Mouse (Mus musculus): ENCODE results near the gene Tap2. TPM values are rescaled to one million over a fixed set of nuclear protein-coding genes. Genes with fewer than 3 reads are reported as not detected.
"Not testable (repeated sequence)": the region's sequence is repeated elsewhere in the genome, so short reads cannot be mapped to it uniquely, and the experiment has no call there.

Gene Tap2
- total RNA-seq, 2 experiments from 2014 or later = 6.5 to 7.0 TPM

DNA sequence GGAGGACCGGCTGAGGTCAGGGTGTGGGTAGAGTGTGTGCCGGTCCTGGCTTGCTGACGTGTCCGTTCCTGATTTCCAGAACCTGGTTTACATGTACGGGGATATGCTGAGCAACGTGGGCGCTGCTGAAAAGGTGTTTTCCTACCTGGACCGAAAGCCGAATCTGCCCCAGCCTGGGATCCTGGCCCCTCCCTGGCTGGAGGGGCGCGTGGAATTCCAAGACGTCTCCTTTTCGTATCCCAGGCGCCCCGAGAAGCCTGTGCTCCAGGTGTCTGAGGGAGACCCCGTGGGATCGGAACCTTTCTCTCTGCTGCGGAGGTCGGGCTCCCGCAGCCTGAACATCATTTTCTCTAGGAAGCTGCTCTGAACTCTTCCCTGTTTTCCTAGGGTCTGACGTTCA, 10.6 kb downstream of the Tap2 start:
- no peak for DNase-seq

- DNase-seq = no peak
These were observed 11.8 kb downstream of the Tap2 start for GRCm38 (mm10) chr17:34215176-34215575.

DNA sequence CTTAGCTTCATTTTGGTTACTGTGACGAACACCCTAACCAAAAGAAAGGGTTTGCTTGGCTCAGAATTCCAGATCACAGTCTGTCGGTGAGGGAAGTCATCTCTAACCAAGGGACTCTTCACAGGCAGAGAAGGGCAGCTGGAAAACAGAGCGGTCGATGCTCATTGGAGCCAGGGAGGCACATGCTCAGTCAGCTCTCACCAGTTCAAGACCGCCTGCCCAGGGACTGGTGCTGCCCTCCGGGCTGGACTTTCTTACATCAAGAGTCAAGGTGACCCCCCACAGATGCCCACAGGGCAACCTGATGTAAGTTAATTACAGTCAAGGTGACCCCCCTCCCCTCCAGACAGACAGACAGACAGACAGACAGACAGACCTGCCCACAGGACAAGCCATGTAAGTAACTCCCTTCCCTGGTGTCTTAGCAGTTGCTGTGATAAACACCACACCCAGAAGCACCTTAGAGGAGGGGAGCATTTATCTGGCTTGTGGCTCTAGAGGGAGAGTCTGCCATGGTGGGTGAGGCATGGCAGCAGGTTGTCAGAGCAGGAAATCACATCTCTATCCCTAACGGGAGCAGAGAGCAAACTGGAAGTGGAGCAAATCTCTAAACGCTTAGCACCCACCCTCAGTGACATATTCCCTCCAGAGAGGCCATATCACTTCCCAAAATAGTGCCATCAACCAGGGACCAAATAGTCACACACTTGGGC, 14.0 kb downstream of the Tap2 start:
- DNase-seq = no peak

GRCm38 (mm10) chr17:34217986-34218385, 14.7 kb downstream of the Tap2 start:
- DNase-seq = no peak

GRCm38 (mm10) chr17:34218675-34219074, 15.3 kb downstream of the Tap2 start:
- peak; percentile 60 for DNase-seq

DNA sequence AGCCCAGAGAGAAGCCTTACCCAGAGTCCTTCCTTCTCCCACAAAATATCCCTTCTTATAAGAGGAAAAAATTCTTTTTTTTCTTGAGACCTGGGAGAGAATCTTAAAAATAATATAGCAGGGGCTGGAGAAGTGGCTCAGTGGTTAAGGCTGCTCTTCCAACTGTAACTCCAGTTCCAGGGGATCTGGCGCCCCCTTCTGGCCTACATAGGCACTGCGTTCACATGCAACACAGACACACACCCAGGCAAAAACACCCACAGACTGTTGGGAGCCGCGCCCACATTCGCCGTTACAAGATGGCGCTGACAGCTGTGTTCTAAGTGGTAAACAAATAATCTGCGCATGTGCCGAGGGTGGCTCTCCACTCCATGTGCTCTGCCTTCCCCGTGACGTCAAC, 15.8 kb downstream of the Tap2 start:
- DNase-seq = peak; percentile 70

- DNase-seq = not testable (repeated sequence)
These were observed 16.5 kb downstream of the Tap2 start for GRCm38 (mm10) chr17:34219801-34220200.

DNA sequence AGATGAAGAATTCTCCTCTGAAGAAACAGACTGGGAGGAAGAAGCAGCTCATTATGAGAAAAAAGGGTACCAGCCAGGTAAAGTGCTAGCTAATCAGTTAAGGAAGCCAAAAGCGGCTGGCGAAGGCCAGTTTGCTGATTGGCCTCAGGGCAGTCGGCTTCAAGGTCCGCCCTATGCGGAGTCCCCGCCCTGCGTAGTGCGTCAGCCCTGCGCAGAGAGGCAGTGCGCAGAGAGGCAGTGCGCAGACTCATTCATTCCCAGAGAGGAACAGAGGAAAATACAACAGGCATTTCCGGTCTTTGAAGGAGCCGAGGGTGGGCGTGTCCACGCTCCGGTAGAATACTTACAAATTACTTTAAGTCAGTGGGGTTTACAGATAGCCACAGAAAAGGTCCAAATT, 17.1 kb downstream of the Tap2 start:
- not testable (repeated sequence) for DNase-seq

DNA sequence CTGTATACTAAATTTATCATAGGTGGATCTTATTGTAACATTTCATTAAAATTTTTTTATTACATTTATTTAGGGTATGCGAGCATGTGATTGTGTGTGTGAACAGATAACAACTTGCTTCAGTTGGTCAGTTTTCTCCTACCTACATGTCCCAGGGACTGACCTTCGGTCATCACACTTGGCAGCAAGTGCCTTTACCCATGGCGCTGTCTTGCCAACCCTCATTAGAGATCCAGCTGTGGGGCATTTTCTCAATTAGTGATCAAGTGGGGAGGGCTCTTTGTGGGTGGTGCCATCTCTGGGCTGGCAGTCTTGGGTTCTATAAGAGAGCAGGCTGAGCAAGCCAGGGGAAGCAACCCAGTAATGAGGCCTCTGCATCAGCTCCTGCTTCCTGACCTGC, 21.5 kb downstream of the Tap2 start:
- no peak for DNase-seq

DNA sequence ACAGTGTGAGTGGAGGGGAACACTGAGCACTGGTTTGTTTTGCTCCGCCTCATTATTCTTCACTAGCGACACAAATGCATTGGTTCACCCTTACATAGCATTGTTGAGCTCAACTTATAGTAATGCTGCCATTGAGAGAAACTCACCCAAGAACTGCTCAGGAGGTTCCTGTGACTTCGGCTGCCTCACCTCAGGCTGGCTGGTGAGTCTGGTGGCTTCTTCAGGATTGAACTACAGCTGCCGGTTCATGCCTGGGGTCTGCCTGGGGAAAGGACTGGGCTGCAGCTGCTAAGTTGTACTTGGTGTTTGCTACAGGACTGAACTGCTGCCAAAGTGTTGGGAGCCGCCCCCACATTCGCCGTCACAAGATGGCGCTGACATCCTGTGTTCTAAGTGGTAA, 22.1 kb downstream of the Tap2 start:
- no peak for DNase-seq

DNA sequence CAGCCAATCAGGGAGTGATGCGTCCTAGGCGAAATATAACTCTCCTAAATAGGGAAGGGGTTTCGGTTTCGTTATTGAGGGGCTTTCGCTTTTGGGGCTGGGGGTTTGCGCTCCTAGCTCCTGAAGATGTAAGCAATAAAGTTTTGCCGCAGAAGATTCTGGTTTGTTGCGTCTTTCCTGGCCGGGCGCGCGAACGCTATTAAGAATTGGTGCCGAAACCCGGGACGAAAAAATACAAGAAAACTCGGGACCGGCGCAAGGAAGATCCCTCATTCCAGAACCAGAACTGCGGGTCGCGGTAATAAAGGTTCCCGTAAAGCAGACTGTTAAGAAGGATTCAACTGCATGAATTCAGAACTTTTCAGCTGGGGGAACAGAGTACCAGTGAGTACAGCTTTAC, 22.6 kb downstream of the Tap2 start:
- not testable (repeated sequence) for DNase-seq

GRCm38 (mm10) chr17:34230971-34231370, 27.6 kb downstream of the Tap2 start:
- DNase-seq = not testable (repeated sequence)

- not testable (repeated sequence) for DNase-seq
These were observed 28.7 kb downstream of the Tap2 start for GRCm38 (mm10) chr17:34232021-34232420.

DNA sequence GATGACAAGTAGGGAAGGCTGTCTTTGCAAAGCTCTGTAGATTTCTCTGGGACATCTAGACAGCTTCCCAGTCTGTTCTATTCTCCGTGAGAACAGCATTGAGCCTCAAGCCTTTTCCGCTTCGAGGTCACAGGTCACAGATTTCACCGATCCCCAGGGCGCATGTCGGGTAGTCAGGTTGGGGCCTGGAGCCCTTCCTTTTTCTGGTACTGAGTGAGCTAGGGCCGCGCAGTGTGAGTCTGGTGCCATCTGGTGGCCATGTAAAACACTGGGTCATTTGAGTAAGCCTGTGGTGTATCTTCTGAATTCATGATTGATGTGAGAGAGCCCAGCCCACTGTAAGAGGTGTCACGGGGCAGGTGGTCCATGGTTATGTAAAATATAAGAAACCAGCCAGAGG, 31.6 kb downstream of the Tap2 start:
- DNase-seq = peak; percentile 76

DNA sequence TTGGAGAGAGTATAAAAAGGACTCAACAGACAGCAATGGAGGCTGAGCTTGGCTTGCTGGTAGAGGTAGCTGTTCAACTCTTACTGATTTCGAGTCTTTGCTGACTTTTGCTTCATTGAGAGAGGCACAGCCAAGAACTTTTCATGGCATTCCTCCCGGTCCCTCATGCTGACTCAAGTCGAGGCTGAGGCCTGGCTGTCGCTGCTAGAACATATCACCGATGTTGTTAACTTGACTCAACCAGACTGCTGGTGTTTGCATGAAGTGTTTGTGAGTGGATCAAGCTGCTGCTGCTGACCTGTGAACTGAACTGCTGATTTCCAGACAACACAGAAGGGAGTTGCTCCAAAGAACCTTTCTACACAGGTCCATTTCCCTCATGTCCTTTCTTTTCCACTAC, 33.4 kb downstream of the Tap2 start:
- no peak for DNase-seq

DNA sequence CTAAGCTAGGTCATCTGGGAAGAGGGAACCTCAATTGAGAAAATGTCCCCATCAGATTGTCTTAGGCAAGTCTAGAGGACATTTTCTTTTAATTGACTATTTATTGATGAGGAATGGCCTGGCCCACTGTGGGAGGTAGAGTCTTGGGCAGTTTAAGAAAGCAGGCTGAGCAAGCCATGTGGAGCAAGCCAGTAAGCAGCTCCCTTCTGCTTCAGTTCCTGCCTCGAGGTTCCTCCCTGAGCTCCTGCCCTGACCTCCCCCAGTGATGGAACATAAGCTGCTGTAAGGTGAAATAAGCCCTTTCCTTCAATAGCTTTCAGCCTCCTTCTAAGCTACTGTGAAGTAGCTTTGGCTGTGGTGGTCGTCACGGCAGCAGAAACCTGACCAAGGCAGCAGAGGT, 34.4 kb downstream of the Tap2 start:
- no peak for DNase-seq

- DNase-seq = no peak
These were observed 35.4 kb downstream of the Tap2 start, which contains the start of gene H2-Ob for GRCm38 (mm10) chr17:34238706-34239105. H2-Ob (plus strand) TSS chr17:34238903.

DNA sequence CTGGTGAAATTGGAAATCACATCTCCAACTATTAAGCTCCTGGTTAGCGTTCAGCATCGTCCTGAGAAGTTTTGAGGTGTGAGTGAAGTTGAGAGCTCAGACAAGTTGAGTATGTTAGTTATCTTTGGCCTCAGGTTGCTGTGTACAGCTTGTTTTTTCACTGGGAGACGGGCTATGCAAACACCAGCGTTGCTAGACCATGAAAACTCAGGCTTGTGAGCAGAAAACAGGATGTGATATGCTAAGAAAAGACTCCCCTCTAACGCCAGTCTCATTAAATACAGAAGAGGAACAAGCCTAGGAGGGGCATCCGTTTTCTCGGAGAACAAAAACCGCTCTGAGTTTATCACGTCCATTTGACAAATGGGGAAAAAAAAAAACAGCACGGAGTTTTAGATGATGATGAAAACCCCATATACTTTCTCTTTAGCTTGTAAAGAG, 36.3 kb downstream of the Tap2 start:
- no peak for DNase-seq

- no peak for DNase-seq
These were observed 37.0 kb downstream of the Tap2 start for GRCm38 (mm10) chr17:34240366-34240765.

- no peak for DNase-seq
These were observed 37.6 kb downstream of the Tap2 start for GRCm38 (mm10) chr17:34240916-34241315.

GRCm38 (mm10) chr17:34244656-34245055, 41.3 kb downstream of the Tap2 start:
- DNase-seq = no peak

DNA sequence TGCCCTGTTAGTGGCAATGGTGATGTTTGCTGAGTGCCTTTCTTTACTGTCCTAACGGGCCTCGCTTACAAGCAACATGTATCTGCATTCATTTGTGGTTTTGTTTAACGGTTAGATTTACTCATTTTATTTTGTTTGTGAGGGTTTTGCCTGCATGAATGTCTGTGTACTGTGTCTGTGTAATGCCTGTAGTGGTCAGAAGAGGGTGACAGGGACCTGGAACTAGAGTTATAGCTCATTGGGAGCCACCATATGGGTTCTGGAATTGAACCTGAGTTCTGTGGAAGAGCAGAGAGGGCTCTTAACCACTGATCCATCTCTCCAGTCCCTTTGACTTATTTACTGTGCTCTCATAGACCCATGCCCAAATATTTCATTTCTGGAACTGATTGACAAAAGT, 43.7 kb downstream of the Tap2 start:
- no peak for DNase-seq

GRCm38 (mm10) chr17:34248764-34249163, 45.4 kb downstream of the Tap2 start:
- no peak for DNase-seq

GRCm38 (mm10) chr17:34249361-34249760, 46.0 kb downstream of the Tap2 start:
- DNase-seq = no peak

DNA sequence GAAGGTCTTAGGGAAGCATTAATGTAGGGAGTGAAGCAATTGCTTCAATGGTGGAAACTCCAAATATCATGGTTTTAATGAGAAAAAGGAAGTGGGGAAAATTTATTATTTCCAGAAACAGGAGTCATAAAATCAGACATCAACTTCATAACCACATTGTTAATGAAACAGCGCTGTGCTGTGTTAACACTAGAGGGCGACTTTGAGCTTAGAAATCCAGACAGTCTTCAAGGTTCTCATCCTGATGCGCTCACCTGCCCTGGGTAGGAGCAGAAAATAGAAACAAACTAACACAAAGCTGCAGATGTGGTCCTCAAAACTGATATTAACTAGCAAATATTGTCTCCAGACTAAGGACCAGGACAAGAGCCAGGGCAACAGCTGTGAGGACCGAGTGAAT, 46.6 kb downstream of the Tap2 start:
- no peak for DNase-seq

Data from gastrocnemius, postnatal 10 days (tissue).